Mouse (Mus musculus): ENCODE data around the gene Gm28308. TPM values are rescaled to one million over a fixed set of nuclear protein-coding genes. Genes with fewer than 3 reads are reported as not detected.

Gene Gm28308
- polyA plus RNA-seq, 1 experiment from 2014 or later, result not detected

DNA sequence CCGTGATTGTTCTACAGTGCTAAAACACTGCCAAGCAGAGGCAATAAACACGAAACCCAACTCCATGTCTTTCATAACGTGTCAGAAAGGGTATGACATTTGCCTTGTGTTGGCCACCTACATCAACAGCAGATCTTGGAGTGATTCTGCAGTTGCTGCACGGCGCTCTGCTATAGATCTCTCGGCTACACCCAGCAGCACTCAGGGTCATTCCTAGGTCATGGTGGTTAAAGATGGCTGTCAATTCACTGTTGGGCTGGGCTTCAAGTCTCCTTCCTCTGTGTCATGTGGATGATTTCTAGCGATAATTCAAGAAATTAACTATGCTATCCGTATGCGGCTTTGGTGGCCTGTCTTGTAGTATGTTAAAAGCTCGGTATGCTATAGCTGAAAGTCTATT is 74.6 kb downstream of the Gm28308 start:
- H3K4me3 ChIP-seq, result no peak overlapping the region
- no peaks in the 10 kb centered on the region for H3K36me3 ChIP-seq
- H3K27me3 ChIP-seq (ENCODE audit: insufficient read depth, poor library complexity, severe bottlenecking), result peaks cover 6% of the 10 kb centered on the region; the same call in 1 of the 2 replicates
- no peak overlapping the region for H3K27ac ChIP-seq
- H3K9me3 ChIP-seq, result no peaks in the 10 kb centered on the region
- 0 out of 2 replicates have a peak, but pooled peaks cover 4% of the 10 kb centered on the region for H3K4me1 ChIP-seq
- no peak for DNase-seq (ENCODE audit: low spot score)
- WGBS, result 69% methylated on average over 10 of the region's 10 CpGs

DNA sequence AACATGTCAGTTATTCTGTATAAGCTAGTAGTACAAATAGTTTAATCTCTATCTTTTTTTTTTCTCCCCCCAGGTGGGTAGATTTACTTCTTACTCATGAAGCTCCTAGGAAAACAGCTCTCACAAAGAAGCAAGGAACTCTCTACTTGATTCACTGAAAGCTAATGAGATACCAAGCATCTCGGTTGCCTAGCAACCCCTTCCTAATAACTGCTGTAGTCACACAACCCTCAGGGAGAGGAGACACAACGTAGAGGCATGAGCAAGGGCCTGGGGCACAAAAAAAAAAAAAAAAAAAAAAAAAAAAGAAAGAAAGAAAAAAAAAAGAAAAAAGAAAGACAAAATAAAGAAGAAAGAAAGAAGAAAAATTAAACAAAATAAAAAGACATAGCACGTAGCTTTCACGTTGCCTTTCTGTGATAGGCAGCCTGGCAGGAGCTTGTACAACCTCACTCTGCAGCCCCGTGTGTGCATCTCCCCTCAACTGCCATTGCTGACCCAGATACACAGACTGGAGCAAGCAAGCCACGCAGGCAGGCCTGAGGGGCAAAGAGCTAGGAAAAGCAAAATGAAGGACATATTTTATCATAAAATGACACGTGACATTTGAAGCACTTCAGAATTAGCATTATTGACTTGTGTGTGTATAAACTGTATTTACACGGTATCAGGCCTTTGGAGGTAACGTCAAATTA is 75.2 kb downstream of the Gm28308 start:
- H3K4me1 ChIP-seq, result 0 out of 2 replicates have a peak, but pooled peaks cover 4% of the 10 kb centered on the region
- WGBS, result 71% methylated on average over 9 of the region's 9 CpGs
- no peak overlapping the region for H3K27ac ChIP-seq
- no peak overlapping the region for H3K4me3 ChIP-seq
- peaks cover 6% of the 10 kb centered on the region; the same call in 1 of the 2 replicates for H3K27me3 ChIP-seq (ENCODE audit: insufficient read depth, poor library complexity, severe bottlenecking)
- no peak for DNase-seq (ENCODE audit: low spot score)
- H3K36me3 ChIP-seq, result no peaks in the 10 kb centered on the region
- H3K9me3 ChIP-seq, result no peaks in the 10 kb centered on the region

GRCm38 (mm10) chr6:52123673-52124072 is 89.5 kb downstream of the Gm28308 start:
- no peak for DNase-seq (ENCODE audit: low spot score)

GRCm38 (mm10) chr6:52121173-52121572 is 92.0 kb downstream of the Gm28308 start:
- Histone ChIP-seq H3K36me3 (no peaks in the 10 kb centered on the region), H3K4me1 (peaks cover 4% of the 10 kb centered on the region; the same call in 1 of the 2 replicates), H3K4me3 (no peak overlapping the region), H3K27me3 (ENCODE audit: insufficient read depth, poor library complexity, severe bottlenecking) (peaks cover 63% of the 10 kb centered on the region), H3K9me3 (no peaks in the 10 kb centered on the region), H3K27ac (no peak overlapping the region)
- no peak for DNase-seq (ENCODE audit: low spot score)
- WGBS, result 56% methylated on average over 3 of the region's 3 CpGs

More at GRCm38 (mm10) chr6:52123673-52124072, 89.5 kb downstream of the Gm28308 start:
- Histone ChIP-seq H3K27me3 (ENCODE audit: insufficient read depth, poor library complexity, severe bottlenecking) (peaks cover 42% of the 10 kb centered on the region), H3K4me1 (no peaks in the 10 kb centered on the region), H3K36me3 (no peaks in the 10 kb centered on the region), H3K9me3 (peaks cover 5% of the 10 kb centered on the region; the same call in 1 of the 2 replicates), H3K27ac (no peak overlapping the region), H3K4me3 (no peak overlapping the region)
- WGBS, result 75% methylated on average over 4 of the region's 4 CpGs

GRCm38 (mm10) chr6:52118903-52119635 is 94.1 kb downstream of the Gm28308 start:
- Histone ChIP-seq H3K36me3 (no peaks in the 10 kb centered on the region), H3K27me3 (ENCODE audit: insufficient read depth, poor library complexity, severe bottlenecking) (peaks cover 75% of the 10 kb centered on the region), H3K4me1 (peaks cover 15% of the 10 kb centered on the region), H3K9me3 (no peaks in the 10 kb centered on the region), H3K4me3 (no peak overlapping the region), H3K27ac (no peak overlapping the region)
- WGBS, result 48% methylated on average over 6 of the region's 6 CpGs
- DNase-seq (ENCODE audit: low spot score), result no peak

DNA sequence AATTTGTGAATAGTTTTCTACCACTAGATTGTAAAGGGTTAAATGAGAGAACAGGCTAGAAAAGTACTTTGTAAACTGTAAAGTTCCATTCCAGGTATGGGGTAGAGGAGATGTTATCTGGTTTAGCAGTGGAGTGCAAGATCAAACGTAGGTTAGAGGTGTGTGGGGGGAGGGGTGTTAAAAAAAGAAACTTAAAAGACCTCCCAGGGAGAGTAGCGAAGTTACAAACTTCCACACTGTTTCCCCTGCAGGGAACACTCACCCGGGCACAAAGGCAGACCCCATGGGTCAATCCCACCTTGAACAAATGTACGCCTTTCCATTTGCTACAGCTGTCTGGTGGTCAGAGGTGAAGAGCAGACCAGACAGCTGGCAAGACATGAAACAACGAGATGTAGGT is 97.2 kb downstream of the Gm28308 start:
- no peak for DNase-seq (ENCODE audit: low spot score)
- no peak overlapping the region for H3K27ac ChIP-seq
- peaks cover 78% of the 10 kb centered on the region for H3K27me3 ChIP-seq (ENCODE audit: insufficient read depth, poor library complexity, severe bottlenecking)
- no peaks in the 10 kb centered on the region for H3K9me3 ChIP-seq
- H3K36me3 ChIP-seq, result no peaks in the 10 kb centered on the region
- H3K4me1 ChIP-seq, result peaks cover 19% of the 10 kb centered on the region
- no peak overlapping the region for H3K4me3 ChIP-seq
- WGBS, result 6% methylated on average over 5 of the region's 5 CpGs

MicroRNA genes within 50 kb of the gene (microRNA counts, 519-probe panel; counts per million panel counts)
- microRNA mmu-miR-196b, result 4,047 counts per million, percentile 22 among the panel's probes with 10 or more counts

Small RNAs within 50 kb of the gene (microRNA-seq; reads per million reads assigned to microRNA genes)
- gene Mir196b, result 399 reads per million, percentile 69 among the genes with 10 or more reads in this experiment

Other genes with a start within 250 kb of the Gm28308 start
- gene Skap2, start 200.8 kb downstream of the Gm28308 start, polyA plus RNA-seq (2016; fragmentation: Nextera tagmentation; extraction: Ambion mirVana), result 11.8 and 26.4 TPM in 2 replicates
- gene Hoxa1, start 55.0 kb downstream of the Gm28308 start, polyA plus RNA-seq (2016; fragmentation: Nextera tagmentation; extraction: Ambion mirVana), result 1.00 and 4.1 TPM in 2 replicates
- 4.3 and 10.3 TPM in 2 replicates for gene Hoxa2, start 48.5 kb downstream of the Gm28308 start, polyA plus RNA-seq (2016; fragmentation: Nextera tagmentation; extraction: Ambion mirVana)
- 0.07 and 1.5 TPM in 2 replicates for gene 5730596B20Rik, start 35.8 kb downstream of the Gm28308 start, polyA plus RNA-seq (2016; fragmentation: Nextera tagmentation; extraction: Ambion mirVana)
- 0.17 and 1.4 TPM in 2 replicates for gene Hoxa4, start 21.6 kb downstream of the Gm28308 start, polyA plus RNA-seq (2016; fragmentation: Nextera tagmentation; extraction: Ambion mirVana)
- 0.58 and 6.0 TPM in 2 replicates for gene Hoxa5, start 8.8 kb downstream of the Gm28308 start, polyA plus RNA-seq (2016; fragmentation: Nextera tagmentation; extraction: Ambion mirVana)
- gene Hoxa6, start 4.6 kb downstream of the Gm28308 start, polyA plus RNA-seq (2016; fragmentation: Nextera tagmentation; extraction: Ambion mirVana), result 0.30 TPM in 1 of 2 replicates, not detected in the other
- 0.57 and 3.7 TPM in 2 replicates for gene Hoxa3, start within 50 bp of the Gm28308 start, polyA plus RNA-seq (2016; fragmentation: Nextera tagmentation; extraction: Ambion mirVana)
- gene Hoxa7, start 8.5 kb upstream of the Gm28308 start, polyA plus RNA-seq (2016; fragmentation: Nextera tagmentation; extraction: Ambion mirVana), result 0.11 and 2.5 TPM in 2 replicates
- gene Hoxa9, start 17.8 kb upstream of the Gm28308 start, polyA plus RNA-seq (2016; fragmentation: Nextera tagmentation; extraction: Ambion mirVana), result 0.37 and 5.6 TPM in 2 replicates
- gene Hoxa10, start 27.5 kb upstream of the Gm28308 start, polyA plus RNA-seq (2016; fragmentation: Nextera tagmentation; extraction: Ambion mirVana), result 0.30 and 3.6 TPM in 2 replicates
- 0.06 and 1.7 TPM in 2 replicates for gene Hoxa11, start 32.5 kb upstream of the Gm28308 start, polyA plus RNA-seq (2016; fragmentation: Nextera tagmentation; extraction: Ambion mirVana)
- gene Hoxa13, start 47.5 kb upstream of the Gm28308 start, polyA plus RNA-seq (2016; fragmentation: Nextera tagmentation; extraction: Ambion mirVana), result not detected in 2 replicates
- gene Evx1, start 100.2 kb upstream of the Gm28308 start, polyA plus RNA-seq (2016; fragmentation: Nextera tagmentation; extraction: Ambion mirVana), result 0.10 TPM in 1 of 2 replicates, not detected in the other

All from heart, embryonic 10.5 days (tissue).